Mouse (Mus musculus) left cerebral cortex, postnatal 36 days (tissue): ENCODE results near the gene Hes2. TPM values are rescaled to one million over a fixed set of nuclear protein-coding genes. Genes with fewer than 3 reads are reported as not detected.

Source experiments
- DNase-seq, 2 experiments: peaks; one replicate each; pipeline ENCODE4 v3.0.0; 2021 to 2022; ENCODE audit warnings: low spot score in 2 of 2, mixed read lengths in 1 of 2
- intact Hi-C: fragments of 180-260 bp; cut with DNase I; formaldehyde crosslinking; loops from one replicate; pipeline ENCODE4 v1.15.1; 2025
- total RNA-seq, 2 experiments: library from RNA; stranded (reverse); gene quantifications; 2 replicates each; pipeline ENCODE4 v1.2.3; 2021

Gene Hes2
- total RNA-seq, 2 experiments from 2014 or later, result not detected

- intact Hi-C loops, result loop anchor here (5.0 kb wide), 1 partner anchor 303 kb away; no protein-coding TSS in a partner anchor
These were observed 20.4 kb downstream of the Hes2 start for GRCm38 (mm10) chr4:152178916-152179705.

DNA sequence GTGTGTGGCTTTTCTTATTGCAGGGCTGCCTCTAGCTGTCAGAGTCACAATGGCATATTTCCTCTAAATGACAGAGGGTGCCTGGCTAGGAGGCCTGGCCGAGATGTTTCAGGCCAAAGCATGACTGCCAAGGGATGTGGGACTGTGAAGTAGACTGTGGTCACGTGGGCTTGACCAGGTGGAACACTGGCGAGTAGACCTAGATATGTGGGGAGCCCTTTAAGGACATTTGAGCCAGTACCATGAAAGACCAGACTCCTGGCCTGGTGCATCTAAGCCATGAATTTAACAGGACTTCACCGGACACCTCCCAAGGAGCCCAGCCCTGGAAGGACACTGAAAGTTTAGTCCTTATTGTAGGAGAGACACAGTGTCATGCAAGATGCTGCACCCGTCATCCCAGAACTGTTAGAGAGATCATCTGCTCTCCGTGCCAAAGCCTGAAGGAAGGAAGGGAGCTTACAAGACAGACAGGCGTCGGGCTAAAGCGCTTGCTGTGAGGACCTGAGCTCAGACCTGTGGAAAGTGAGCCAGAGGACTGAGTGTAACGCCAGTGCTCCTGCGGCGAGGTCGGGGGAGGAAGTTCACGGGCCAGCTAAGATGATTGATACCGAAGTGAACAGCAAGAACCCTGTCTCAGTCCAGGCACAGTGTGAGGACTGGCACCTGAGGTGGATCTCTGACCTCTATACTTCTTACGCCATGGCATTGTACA lies 21.4 kb downstream of the Hes2 start:
- no peak for DNase-seq
- intact Hi-C loops, result loop anchor here (5.0 kb wide), 1 partner anchor 302 kb away; no protein-coding TSS in a partner anchor

More at GRCm38 (mm10) chr4:152178916-152179705, 20.4 kb downstream of the Hes2 start:
- no peak for DNase-seq

GRCm38 (mm10) chr4:152182205-152182604 lies 23.5 kb downstream of the Hes2 start:
- intact Hi-C loops, result no loop called here
- DNase-seq, result no peak

DNA sequence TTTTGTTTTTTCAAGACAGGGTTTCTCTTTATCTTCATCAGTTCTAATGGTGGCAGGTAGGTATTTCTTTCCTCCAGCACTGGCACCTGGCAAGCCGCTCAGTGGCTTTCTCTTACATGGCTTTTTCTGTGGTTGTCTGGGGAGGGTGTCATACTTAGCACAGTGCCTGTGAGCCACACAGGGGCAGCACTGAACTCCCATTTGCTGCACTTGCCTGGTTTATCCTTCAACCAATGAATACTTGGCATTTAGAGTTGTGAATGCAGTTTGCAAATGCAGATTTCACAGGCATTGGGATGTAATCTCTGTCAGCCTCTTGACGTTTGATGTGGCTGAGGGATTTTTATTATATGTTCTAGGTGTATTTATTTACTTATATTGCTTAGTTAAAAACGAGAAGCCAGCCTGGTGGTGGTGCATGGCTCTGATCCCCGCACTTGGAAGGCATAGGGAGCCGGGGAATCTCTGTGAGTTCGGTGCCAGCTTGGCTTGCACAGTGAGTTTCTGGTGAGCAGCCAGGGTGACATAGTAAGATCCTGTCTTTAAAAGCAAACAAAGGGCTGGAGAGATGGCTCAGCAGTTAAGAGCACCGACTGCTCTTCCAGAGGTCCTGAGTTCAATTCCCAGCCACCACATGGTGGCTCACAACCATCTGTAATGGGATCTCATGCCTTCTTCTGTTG lies 25.8 kb downstream of the Hes2 start:
- intact Hi-C loops, result no loop called here
- no peak for DNase-seq

DNA sequence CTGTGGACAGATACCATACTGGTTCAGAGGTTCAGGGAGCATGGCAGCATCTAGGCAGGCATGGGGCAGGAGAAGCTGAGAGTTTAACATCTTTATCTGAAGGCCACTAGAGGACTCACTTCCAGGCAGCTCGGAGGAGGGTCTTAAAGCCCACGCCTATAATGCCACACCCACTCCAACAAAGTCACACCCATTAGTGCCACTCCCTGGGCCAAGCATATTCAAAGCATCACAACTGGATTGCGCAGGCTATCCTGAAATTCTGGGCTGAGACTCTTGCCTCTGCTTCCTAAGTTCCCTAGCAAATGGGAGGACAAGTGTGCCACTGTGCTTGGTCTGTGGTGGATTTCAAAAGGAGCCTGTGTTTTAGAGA lies 26.5 kb downstream of the Hes2 start:
- DNase-seq, result no peak
- intact Hi-C loops, result no loop called here

DNA sequence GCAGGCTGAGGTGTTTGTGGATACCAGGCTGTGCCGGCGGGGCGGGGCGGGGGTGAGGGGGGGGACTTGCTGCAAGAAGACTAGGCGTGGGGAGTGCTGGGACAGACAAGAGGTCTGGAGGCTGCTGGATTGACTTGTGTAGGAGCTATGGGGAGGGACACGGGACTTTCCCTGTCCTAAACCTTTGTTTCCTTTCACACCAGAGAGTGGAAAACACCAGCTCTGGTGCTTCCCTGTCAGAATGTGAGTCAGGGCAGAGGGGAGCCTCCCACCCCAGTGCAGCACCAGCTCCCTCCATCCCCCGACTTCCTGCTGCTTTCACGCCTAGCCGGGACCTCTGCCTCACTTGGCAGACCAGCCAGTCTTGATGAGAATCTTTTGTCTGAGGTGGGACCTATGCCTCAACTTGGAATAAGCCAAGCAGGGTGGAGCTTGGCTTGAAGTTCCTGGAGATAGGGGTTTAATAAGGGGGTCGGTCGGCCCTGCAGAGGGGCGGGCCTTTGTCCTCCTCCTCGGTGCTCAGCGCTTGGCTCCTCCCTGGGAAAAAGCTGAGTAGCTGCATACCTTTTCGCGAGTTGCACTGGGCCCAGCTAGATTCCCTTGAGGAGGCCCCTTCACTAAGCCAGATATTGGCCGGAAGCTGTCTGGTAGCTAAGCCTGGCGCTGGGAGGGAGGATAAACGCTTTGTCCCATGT lies 27.0 kb downstream of the Hes2 start:
- DNase-seq, result no peak
- intact Hi-C loops, result no loop called here

- intact Hi-C loops, result no loop called here
These were observed 27.8 kb downstream of the Hes2 start for GRCm38 (mm10) chr4:152186205-152187082.

DNA sequence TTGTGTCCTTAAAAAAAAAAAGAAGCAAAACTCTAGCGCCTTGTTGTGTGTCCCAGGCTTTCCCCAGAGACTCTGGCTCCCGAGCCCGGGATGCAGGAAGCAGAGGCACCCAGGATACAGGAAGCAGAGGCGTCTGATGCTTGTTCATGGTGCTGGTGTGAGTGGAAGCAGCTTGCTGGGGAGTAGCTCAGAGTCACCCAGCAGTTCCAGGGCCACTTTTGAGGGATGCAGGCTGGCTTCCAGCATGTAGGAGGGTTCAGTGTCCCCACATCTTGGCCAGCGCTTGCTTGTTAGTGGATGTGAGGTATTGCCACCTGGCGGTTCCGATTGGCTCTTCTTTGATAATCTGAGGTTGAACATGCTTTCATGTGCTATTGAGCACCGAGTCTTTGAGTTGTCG lies 28.5 kb downstream of the Hes2 start:
- intact Hi-C loops, result no loop called here
- DNase-seq, result no peak

More at GRCm38 (mm10) chr4:152186205-152187082, 27.8 kb downstream of the Hes2 start:
- no peak for DNase-seq

DNA sequence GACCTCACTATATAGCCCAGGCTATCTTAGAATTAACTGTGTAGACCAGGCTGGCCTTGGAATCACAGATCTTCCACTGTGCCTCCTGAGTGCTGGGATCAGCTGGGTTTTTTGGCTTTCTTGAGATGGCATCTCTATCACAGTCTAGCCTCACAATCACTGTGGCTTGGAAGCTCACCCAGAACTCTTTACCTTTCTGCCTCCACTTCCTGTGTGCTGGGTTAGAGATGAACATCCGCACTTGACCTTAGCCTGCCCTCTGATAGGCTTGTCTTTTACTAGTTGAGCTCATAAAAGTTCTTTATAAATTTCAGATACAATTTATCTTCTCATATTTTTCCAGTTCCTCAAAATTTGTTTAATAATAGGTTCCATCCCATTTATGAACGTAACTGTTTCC lies 30.0 kb downstream of the Hes2 start:
- intact Hi-C loops, result no loop called here
- no peak for DNase-seq

- intact Hi-C loops, result no loop called here
- DNase-seq, result no peak
These were observed 30.4 kb downstream of the Hes2 start for GRCm38 (mm10) chr4:152189071-152189470.

GRCm38 (mm10) chr4:152189691-152190090 lies 31.0 kb downstream of the Hes2 start:
- no peak for DNase-seq
- intact Hi-C loops, result no loop called here

DNA sequence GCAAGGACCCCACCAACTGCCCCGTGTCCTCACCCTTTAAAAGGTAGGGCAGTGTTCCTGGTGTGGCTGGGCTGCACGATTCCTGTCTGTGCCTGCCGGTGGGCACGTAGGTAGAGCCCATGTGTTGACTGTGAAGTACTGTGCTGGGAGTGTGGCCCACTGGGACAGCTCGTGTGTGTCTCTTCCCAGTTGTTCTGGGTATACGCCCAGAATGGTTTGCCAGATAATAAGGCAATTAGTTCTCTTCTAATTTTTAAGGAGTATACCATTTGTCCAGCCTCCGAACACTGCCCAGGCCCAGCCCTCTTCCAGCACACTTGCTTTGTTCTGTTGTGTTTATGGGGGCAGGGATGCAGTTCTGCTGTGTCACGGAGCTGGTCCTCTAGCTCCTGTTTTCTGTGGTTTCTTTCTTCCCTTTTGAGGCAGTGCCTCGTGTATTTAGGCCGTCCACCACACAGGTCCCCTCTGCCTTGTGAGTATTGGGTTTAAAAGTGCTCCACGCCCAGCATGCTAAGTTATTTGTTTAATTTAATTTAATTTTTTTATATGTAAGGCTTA lies 31.5 kb downstream of the Hes2 start:
- intact Hi-C loops, result no loop called here
- no peak for DNase-seq

- intact Hi-C loops, result no loop called here
- DNase-seq, result no peak
These were observed 32.0 kb downstream of the Hes2 start for GRCm38 (mm10) chr4:152190701-152191100.

DNA sequence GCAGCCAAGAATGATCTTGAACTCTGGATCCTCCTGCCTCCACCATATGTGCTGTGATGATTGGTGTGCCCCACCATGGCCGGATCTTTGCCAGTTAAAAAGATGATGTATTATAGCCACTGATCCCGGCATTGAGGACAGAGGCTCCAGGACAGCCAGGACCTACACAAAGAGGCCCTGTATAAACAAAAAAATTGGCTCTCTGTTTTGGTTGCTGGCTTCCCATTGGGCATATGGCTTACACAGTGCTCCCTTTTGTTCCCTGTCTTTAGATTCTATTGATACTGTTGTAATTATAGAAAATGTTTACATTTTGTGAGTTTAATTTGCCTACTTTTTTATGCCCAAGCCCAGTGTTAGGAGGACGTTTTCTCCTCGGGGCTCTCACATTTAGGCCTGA lies 33.9 kb downstream of the Hes2 start:
- DNase-seq, result no peak
- intact Hi-C loops, result no loop called here

DNA sequence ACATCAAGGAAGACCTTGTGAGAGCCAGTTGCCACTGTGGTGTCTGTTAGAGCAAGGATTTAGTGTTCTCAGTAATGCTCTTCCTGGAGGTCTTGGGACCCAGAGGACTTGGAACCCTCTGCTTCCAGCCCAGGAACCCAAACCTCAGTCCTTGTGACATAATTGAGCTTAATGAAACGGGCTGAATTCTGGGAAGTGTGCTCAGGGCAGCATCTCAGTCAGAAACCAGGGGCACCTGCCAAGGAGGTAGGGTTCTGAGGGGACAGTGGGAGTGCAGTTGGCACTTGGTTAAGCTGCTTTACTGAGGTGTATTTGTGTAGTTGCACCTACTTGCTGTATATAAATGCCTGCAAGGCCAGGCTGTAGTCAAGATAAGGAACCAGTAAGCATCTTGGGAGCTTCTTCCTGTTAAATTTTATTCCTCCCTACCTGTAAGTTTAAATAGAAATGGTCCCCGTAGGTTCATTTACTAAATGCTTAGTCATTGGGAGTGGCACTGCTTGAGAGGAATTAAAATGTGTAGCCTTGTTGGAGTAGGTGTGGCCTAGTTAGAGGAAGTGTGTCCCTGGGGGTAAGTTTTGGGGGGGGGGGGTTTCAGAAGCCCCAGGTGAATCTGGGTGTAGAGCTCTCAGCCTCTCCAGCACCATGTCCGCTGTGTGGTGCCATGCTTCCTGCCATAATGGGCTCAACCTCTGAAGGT lies 36.0 kb downstream of the Hes2 start:
- no peak for DNase-seq
- intact Hi-C loops, result no loop called here

DNA sequence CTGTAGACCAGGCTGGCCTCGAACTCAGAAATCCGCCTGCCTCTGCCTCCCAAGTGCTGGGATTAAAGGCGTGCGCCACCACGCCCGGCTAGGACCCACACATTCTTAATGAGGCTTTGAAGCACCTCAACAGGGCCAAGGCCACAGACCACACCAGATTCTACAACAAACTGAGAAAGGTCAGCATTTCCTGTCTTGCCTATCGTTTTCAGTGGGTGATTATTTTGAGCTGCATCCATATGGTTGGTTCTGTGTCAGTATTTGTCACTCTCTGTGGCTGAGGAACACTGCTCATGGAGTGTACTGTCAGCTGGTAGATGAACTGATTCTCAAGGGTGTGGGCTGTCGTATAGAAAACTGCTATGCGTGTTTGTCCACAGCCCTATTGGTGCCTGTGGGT lies 37.6 kb downstream of the Hes2 start:
- intact Hi-C loops, result no loop called here

DNA sequence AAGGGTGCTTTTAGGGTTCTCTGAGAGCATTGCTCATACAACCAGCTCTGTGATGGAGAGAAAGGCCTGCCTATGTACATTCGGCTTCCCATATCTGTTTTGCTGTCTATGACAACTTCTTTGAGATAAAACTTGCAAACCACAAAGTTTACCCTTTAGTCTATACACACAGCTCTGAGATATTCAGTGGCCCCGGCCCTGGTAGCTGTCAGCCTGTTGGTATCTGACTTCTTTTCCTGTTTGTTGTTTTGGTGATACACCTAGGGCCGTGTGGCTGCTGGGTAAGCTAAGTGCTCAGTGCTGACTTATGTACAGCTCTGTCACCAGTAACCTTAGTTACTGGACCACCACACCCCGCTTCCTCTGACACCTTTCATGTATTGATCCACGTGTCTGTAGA lies 38.9 kb downstream of the Hes2 start:
- DNase-seq, result no peak
- intact Hi-C loops, result no loop called here

More for the DNA sequence above, 37.6 kb downstream of the Hes2 start:
- DNase-seq, result no peak

DNA sequence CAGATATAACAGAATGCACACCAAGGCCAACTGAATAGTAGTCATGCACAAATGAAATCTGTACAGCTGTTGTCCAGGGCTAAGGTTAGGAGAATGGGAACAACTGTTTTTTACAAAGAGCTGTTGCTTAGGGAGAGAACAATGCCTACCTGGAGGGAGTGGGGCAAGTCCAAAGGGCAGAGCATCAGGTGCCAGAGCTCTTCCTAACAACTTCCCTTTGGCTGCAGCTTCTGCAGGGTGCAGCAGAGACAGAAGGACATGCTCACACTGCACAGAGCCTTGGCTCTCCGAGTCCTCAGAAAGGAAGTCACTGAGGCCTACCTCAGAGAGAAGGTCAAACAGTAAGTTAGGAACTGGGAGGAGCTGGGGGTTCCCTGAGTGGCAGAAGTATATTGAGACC lies 41.0 kb downstream of the Hes2 start:
- intact Hi-C loops, result no loop called here
- no peak for DNase-seq
